Mouse (Mus musculus): Measurements from ENCODE around the gene Ablim2.

- TF ChIP-seq POLR2A (IDR thresholded peaks at IDR 0.05; ENCODE audit: low read depth, low read length) (no peak), CTCF (IDR thresholded peaks at IDR 0.05; ENCODE audit: extremely low read depth, insufficient read depth, insufficient read length, insufficient replicate concordance) (no peak)
These were observed 52.8 kb downstream of the Ablim2 start for GRCm38 (mm10) chr5:35810526-35810925.

Data from spleen, adult 2 months (tissue).